Mouse (Mus musculus) ES-E14 (cell line): ENCODE results near the gene Adgrf1. TPM values are rescaled to one million over a fixed set of nuclear protein-coding genes. Genes with fewer than 3 reads are reported as not detected.
"Not testable (repeated sequence)": the region's sequence is repeated elsewhere in the genome, so short reads cannot be mapped to it uniquely, and the experiment has no call there.

Experiments used
- DNase-seq: peaks from one replicate; pipeline ENCODE4 v3.0.0-alpha.2; 2013; ENCODE audit warnings: low read depth, low spot score
- H3K27ac ChIP-seq: 2 replicates; pipeline ENCODE4 v1.5.1; 2012; ENCODE audit warnings: low read depth, mild to moderate bottlenecking, low read length, moderate library complexity, mixed read lengths; ENCODE audit not compliant: poor library complexity, insufficient read depth, severe bottlenecking
- H3K36me3 ChIP-seq: 2 replicates; pipeline ENCODE4 v1.6.1; 2012; ENCODE audit warnings: mild to moderate bottlenecking, low read length, moderate library complexity, mixed read lengths; ENCODE audit not compliant: control insufficient read depth, poor library complexity, insufficient read depth, severe bottlenecking
- H3K4me1 ChIP-seq, 2 experiments: fragments of 150-350 bp in 1 of 2; sonication (generic) in 1 of 2; 2 replicates each; pipeline ENCODE4 v1.6.1; 2012; ENCODE audit warnings: low read length in 2 of 2, mild to moderate bottlenecking in 1 of 2, mixed read lengths in 1 of 2; ENCODE audit not compliant: control insufficient read depth in 2 of 2, insufficient read depth in 2 of 2, poor library complexity in 1 of 2
- H3K4me3 ChIP-seq, 2 experiments: fragments of 150-350 bp in 1 of 2; sonication (generic) in 1 of 2; 2 replicates each; pipeline ENCODE4 v1.5.1; 2012; ENCODE audit warnings: low read length in 2 of 2, low read depth in 1 of 2, mild to moderate bottlenecking in 1 of 2, mixed read lengths in 1 of 2; ENCODE audit not compliant: insufficient read depth in 1 of 2, poor library complexity in 1 of 2, severe bottlenecking in 1 of 2
- H3K9ac ChIP-seq: 2 replicates; pipeline ENCODE4 v1.6.1; 2012; ENCODE audit warnings: low read depth, mild to moderate bottlenecking, low read length, mixed read lengths; ENCODE audit not compliant: poor library complexity, insufficient read depth, severe bottlenecking
- H3K9me3 ChIP-seq: fragments of 150-350 bp; sonication (generic); 2 replicates; pipeline ENCODE4 v1.6.1; 2012; ENCODE audit warnings: low read depth, mild to moderate bottlenecking, low read length; ENCODE audit not compliant: control insufficient read depth, insufficient read depth
- CHD2 ChIP-seq: IDR thresholded peaks from 2 replicates; pipeline ENCODE4 v1.6.1; 2014; ENCODE audit warnings: mild to moderate bottlenecking, low read depth, low read length, inconsistent platforms
- HCFC1 ChIP-seq: IDR thresholded peaks from 2 replicates; pipeline ENCODE4 v1.6.1; 2012; ENCODE audit warnings: low read length, inconsistent platforms, borderline replicate concordance; ENCODE audit not compliant: insufficient read depth
- MAFK ChIP-seq: IDR thresholded peaks from 2 replicates; pipeline ENCODE4 v1.6.1; 2014; ENCODE audit warnings: mild to moderate bottlenecking, low read depth, low read length, inconsistent platforms; ENCODE audit not compliant: insufficient read depth
- ZC3H11A ChIP-seq: IDR thresholded peaks from 2 replicates; pipeline ENCODE4 v1.6.1; 2012; ENCODE audit warnings: low read depth, mild to moderate bottlenecking, inconsistent platforms, low read length, borderline replicate concordance
- ZNF384 ChIP-seq: IDR thresholded peaks from 2 replicates; pipeline ENCODE4 v1.6.1; 2012; ENCODE audit warnings: low read depth, low read length, inconsistent platforms
- in situ Hi-C, 2 experiments: fragments of 600-800 bp; cut with MboI; formaldehyde crosslinking; loops; one replicate each; pipeline ENCODE4 v1.15.1; 2025; ENCODE audit warnings: low sequenced_read_pairs in 2 of 2, inconsistent platforms in 1 of 2; ENCODE audit not compliant: unreplicated experiment in 2 of 2
- total RNA-seq: library from RNA; depleted of rRNA; stranded (reverse); fragments of 300-350 nt; gene quantifications from 2 replicates; pipeline ENCODE4 v1.2.3, GENCODE M21; 2012

Gene Adgrf1
- total RNA-seq, 1 experiment = not detected

DNA sequence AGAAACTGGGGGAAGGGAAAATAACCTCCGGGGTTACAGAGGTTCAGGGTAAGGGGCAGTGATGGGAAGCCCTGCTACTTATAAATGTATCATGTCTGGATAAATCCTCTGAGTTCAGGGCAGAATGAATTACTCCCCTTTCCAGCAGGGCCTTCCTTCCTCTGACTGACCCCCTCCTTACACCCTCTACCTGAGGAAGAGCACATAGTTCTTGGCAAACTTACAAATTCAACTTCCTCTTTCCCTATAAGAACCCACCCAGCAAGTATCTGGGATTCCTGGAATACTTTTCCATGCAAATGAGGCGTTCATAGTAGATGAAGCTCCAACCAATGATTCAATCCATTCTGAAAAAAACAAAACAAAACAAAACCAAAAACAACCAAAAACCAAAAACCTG, 67.5 kb downstream of the Adgrf1 start:
- in situ Hi-C loops = no loop called here
- Histone ChIP-seq H3K9me3 (no peaks in the 10 kb centered on the region), H3K4me1 (no peaks in the 10 kb centered on the region), H3K27ac (no peak overlapping the region), H3K4me3 (no peak overlapping the region), H3K9ac (no peak overlapping the region), H3K36me3 (no peaks in the 10 kb centered on the region)
- DNase-seq = no peak
- TF ChIP-seq MAFK (no peak), CHD2 (no peak), HCFC1 (no peak), ZC3H11A (no peak), ZNF384 (no peak)

- no peak for DNase-seq
- Histone ChIP-seq H3K36me3 (no peaks in the 10 kb centered on the region), H3K9me3 (no peaks in the 10 kb centered on the region), H3K9ac (no peak overlapping the region), H3K4me1 (no peaks in the 10 kb centered on the region), H3K27ac (no peak overlapping the region), H3K4me3 (no peak overlapping the region)
- TF ChIP-seq CHD2 (no peak), MAFK (no peak), ZNF384 (no peak), HCFC1 (no peak), ZC3H11A (no peak)
- in situ Hi-C loops = no loop called here
These were observed 68.2 kb downstream of the Adgrf1 start for GRCm38 (mm10) chr17:43338279-43338678.

- DNase-seq, H3K9me3 ChIP-seq, H3K9ac ChIP-seq, H3K27ac ChIP-seq, H3K4me3 ChIP-seq, H3K36me3 ChIP-seq, H3K4me1 ChIP-seq, in situ Hi-C loops: not testable (repeated sequence)
These were observed 76.4 kb downstream of the Adgrf1 start for GRCm38 (mm10) chr17:43346499-43346898.

GRCm38 (mm10) chr17:43357902-43358539, 87.9 kb downstream of the Adgrf1 start:
- TF ChIP-seq ZC3H11A (no peak), HCFC1 (no peak), ZNF384 (no peak)
- H3K4me1 ChIP-seq = peaks cover 0 to 7% of the 10 kb centered on the region in 2 experiments; a peak in 2 of 4 replicates
- H3K9me3 ChIP-seq = no peaks in the 10 kb centered on the region
- H3K9ac ChIP-seq = no peak overlapping the region
- H3K36me3 ChIP-seq = no peaks in the 10 kb centered on the region
- H3K27ac ChIP-seq = no peak overlapping the region
- in situ Hi-C loops = no loop called here
- H3K4me3 ChIP-seq = no peak overlapping the region
- no peak for DNase-seq

- no peak within 1 kb of the TSS for H3K27ac ChIP-seq
These were observed 89.9 kb downstream of the Adgrf1 start, which contains the start of gene Adgrf5 for GRCm38 (mm10) chr17:43359826-43360619. Gene Adgrf5, plus strand, starts transcription at chr17:43360451.

More at GRCm38 (mm10) chr17:43359826-43360619, 89.9 kb downstream of the Adgrf1 start, which contains the start of gene Adgrf5:
- H3K4me3 ChIP-seq = no peak within 1 kb of the TSS
- no peak within 1 kb of the TSS for H3K9ac ChIP-seq
- TF ChIP-seq HCFC1 (no peak), MAFK (no peak), ZNF384 (no peak), CHD2 (no peak), ZC3H11A (no peak)
- in situ Hi-C loops = no loop called here
- no peaks in the 10 kb centered on the region for H3K9me3 ChIP-seq
- no peak for DNase-seq
- no peaks in the 10 kb centered on the region for H3K36me3 ChIP-seq
- peaks cover 6 to 8% of the 10 kb centered on the region in 2 experiments; a peak in 3 of 4 replicates for H3K4me1 ChIP-seq
